Mouse (Mus musculus) hindbrain, embryonic 15.5 days (tissue): ENCODE measurements at regions not wholly inside any gene's neighbourhood (a gene's known extent, or its start where the extent isn't known, plus 50 kb on each side); places are given as distances from the start of the nearest gene placed in this dataset.
A peak's percentile ranks its signal among the peaks of the same experiment; 100 is the strongest.

ENCODE experiments used
- ATAC-seq: fragments of 200-750 bp; cut with Nextera tagmentation; 2 replicates; pipeline ENCODE4 v1.8.0; 2017; ENCODE audit warnings: low read depth, moderate number of reproducible peaks, moderate TSS enrichment; ENCODE audit not compliant: low FRiP score
- H3K27ac ChIP-seq: fragments of 300-500 bp; sonication (generic); replicated peaks from 2 replicates; pipeline ENCODE4 v1.5.1; 2015; ENCODE audit warnings: mild to moderate bottlenecking, inconsistent platforms
- H3K27me3 ChIP-seq: fragments of 300-500 bp; sonication (generic); 2 replicates; pipeline ENCODE4 v1.6.1; 2015; ENCODE audit warnings: control low read depth, inconsistent platforms
- H3K36me3 ChIP-seq: fragments of 300-500 bp; sonication (generic); 2 replicates; pipeline ENCODE4 v1.6.1; 2015; ENCODE audit warnings: control low read depth, inconsistent platforms
- H3K4me1 ChIP-seq: fragments of 300-500 bp; sonication (generic); replicated peaks from 2 replicates; pipeline ENCODE4 v1.6.1; 2015; ENCODE audit warnings: control low read depth, inconsistent platforms
- H3K4me2 ChIP-seq: fragments of 300-500 bp; sonication (generic); 2 replicates; pipeline ENCODE4 v1.6.1; 2015; ENCODE audit warnings: moderate library complexity, mild to moderate bottlenecking, inconsistent platforms
- H3K4me3 ChIP-seq: fragments of 300-500 bp; sonication (generic); 2 replicates; pipeline ENCODE4 v1.5.1; 2015; ENCODE audit warnings: mild to moderate bottlenecking, inconsistent platforms
- H3K9ac ChIP-seq: fragments of 300-500 bp; sonication (generic); 2 replicates; pipeline ENCODE4 v1.6.1; 2015; ENCODE audit warnings: inconsistent platforms
- H3K9me3 ChIP-seq: fragments of 300-500 bp; sonication (generic); 2 replicates; pipeline ENCODE4 v1.6.1; 2016; ENCODE audit warnings: control low read depth, inconsistent platforms
- WGBS: fragments of 180-500 bp; shearing (Covaris S2); methylation state at CpG from one replicate; pipeline ENCODE4 v1.1.7; 2015; 5-methylcytosine and 5-hydroxymethylcytosine counted together

- Histone ChIP-seq H3K36me3 (no peaks in the 10 kb centered on the region), H3K4me1 (peaks cover 7% of the 10 kb centered on the region; the same call in 1 of the 2 replicates), H3K27ac (no peak overlapping the region), H3K27me3 (no peaks in the 10 kb centered on the region), H3K9ac (no peak overlapping the region), H3K4me3 (no peak overlapping the region), H3K9me3 (no peaks in the 10 kb centered on the region), H3K4me2 (no peak overlapping the region)
- WGBS, result 79% methylated on average over 10 of the region's 10 CpGs
- no peak for ATAC-seq
Observed at GRCm38 (mm10) chr13:43724161-43724560, 60.4 kb upstream of the Cd83 start.

DNA sequence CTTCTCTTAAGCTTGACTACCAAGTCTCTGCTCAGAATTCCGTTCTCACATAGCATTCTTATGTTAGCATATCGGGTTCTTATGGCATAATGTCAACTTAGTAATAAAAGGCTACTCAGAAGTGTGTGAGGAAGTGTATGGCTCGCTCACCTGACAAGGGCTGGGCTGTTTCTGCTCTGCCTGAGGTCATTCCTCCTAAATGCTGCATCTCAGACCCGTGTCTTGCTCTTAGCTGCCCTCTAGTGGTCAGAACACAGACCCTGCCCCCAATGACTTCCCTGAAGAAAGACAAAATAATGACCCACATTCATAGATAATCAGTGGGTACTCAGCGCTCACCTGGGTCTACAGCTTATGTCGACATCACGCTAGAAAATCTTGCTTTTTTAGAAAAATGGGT, 58.9 kb upstream of the Cd83 start:
- H3K9me3 ChIP-seq, result no peaks in the 10 kb centered on the region
- H3K27me3 ChIP-seq, result no peaks in the 10 kb centered on the region
- 30% methylated on average over 7 of the region's 7 CpGs for WGBS
- H3K36me3 ChIP-seq, result no peaks in the 10 kb centered on the region
- peaks cover 7% of the 10 kb centered on the region; the same call in 1 of the 2 replicates for H3K4me1 ChIP-seq
- no peak overlapping the region for H3K27ac ChIP-seq
- H3K4me3 ChIP-seq, result no peak overlapping the region
- ATAC-seq, result no peak
- no peak overlapping the region for H3K4me2 ChIP-seq
- no peak overlapping the region for H3K9ac ChIP-seq

GRCm38 (mm10) chr13:43726895-43727341, 57.7 kb upstream of the Cd83 start:
- WGBS, result 57% methylated on average over 13 of the region's 13 CpGs
- Histone ChIP-seq H3K4me3 (no peak overlapping the region), H3K4me2 (no peak overlapping the region), H3K27me3 (no peaks in the 10 kb centered on the region), H3K9ac (no peak overlapping the region), H3K36me3 (no peaks in the 10 kb centered on the region), H3K9me3 (no peaks in the 10 kb centered on the region), H3K27ac (no peak overlapping the region), H3K4me1 (peaks cover 7% of the 10 kb centered on the region; the same call in 1 of the 2 replicates)
- ATAC-seq, result peak; percentile 68; the same call in 1 of the 2 replicates

- 77% methylated on average over 11 of the region's 11 CpGs for WGBS
- ATAC-seq, result no peak
- no peaks in the 10 kb centered on the region for H3K9me3 ChIP-seq
Observed at GRCm38 (mm10) chr13:43729617-43730016, 55.0 kb upstream of the Cd83 start.

GRCm38 (mm10) chr13:43733061-43733460, 51.5 kb upstream of the Cd83 start:
- peak; percentile 68 for ATAC-seq
- 35% methylated on average over 10 of the region's 10 CpGs for WGBS

More at GRCm38 (mm10) chr13:43729617-43730016, 55.0 kb upstream of the Cd83 start:
- H3K9ac ChIP-seq, result no peak overlapping the region
- H3K27me3 ChIP-seq, result no peaks in the 10 kb centered on the region
- peaks cover 12% of the 10 kb centered on the region for H3K4me1 ChIP-seq
- H3K36me3 ChIP-seq, result no peaks in the 10 kb centered on the region
- H3K27ac ChIP-seq, result no peak overlapping the region
- H3K4me3 ChIP-seq, result no peak overlapping the region
- H3K4me2 ChIP-seq, result no peak overlapping the region

GRCm38 (mm10) chr13:43734641-43735040, 49.9 kb upstream of the Cd83 start:
- Histone ChIP-seq H3K27ac (no peak overlapping the region; the same call in 1 of the 2 replicates), H3K27me3 (no peaks in the 10 kb centered on the region), H3K9ac (no peak overlapping the region), H3K36me3 (no peaks in the 10 kb centered on the region), H3K4me3 (no peak overlapping the region), H3K4me1 (peaks cover 12% of the 10 kb centered on the region; the same call in 1 of the 2 replicates), H3K9me3 (no peaks in the 10 kb centered on the region), H3K4me2 (peak overlapping the region; percentile 31)
- WGBS, result 38% methylated on average over 14 of the region's 14 CpGs
- ATAC-seq, result no peak

More at GRCm38 (mm10) chr13:43733061-43733460, 51.5 kb upstream of the Cd83 start:
- H3K27me3 ChIP-seq, result no peaks in the 10 kb centered on the region
- H3K4me2 ChIP-seq, result no peak overlapping the region
- no peaks in the 10 kb centered on the region for H3K9me3 ChIP-seq
- H3K9ac ChIP-seq, result no peak overlapping the region
- peaks cover 9% of the 10 kb centered on the region; the same call in 1 of the 2 replicates for H3K4me1 ChIP-seq
- no peaks in the 10 kb centered on the region for H3K36me3 ChIP-seq
- no peak overlapping the region for H3K4me3 ChIP-seq
- H3K27ac ChIP-seq, result no peak overlapping the region
